Mouse (Mus musculus) B cell, adult 2 months (primary cell): ENCODE data around the gene Uhmk1.
"Not testable (repeated sequence)": the region's sequence is repeated elsewhere in the genome, so short reads cannot be mapped to it uniquely, and the experiment has no call there.

ENCODE experiments used
- DNase-seq, 2 experiments: peaks; one replicate each; pipeline ENCODE4 v3.0.0; 2022

Gene Uhmk1

DNA sequence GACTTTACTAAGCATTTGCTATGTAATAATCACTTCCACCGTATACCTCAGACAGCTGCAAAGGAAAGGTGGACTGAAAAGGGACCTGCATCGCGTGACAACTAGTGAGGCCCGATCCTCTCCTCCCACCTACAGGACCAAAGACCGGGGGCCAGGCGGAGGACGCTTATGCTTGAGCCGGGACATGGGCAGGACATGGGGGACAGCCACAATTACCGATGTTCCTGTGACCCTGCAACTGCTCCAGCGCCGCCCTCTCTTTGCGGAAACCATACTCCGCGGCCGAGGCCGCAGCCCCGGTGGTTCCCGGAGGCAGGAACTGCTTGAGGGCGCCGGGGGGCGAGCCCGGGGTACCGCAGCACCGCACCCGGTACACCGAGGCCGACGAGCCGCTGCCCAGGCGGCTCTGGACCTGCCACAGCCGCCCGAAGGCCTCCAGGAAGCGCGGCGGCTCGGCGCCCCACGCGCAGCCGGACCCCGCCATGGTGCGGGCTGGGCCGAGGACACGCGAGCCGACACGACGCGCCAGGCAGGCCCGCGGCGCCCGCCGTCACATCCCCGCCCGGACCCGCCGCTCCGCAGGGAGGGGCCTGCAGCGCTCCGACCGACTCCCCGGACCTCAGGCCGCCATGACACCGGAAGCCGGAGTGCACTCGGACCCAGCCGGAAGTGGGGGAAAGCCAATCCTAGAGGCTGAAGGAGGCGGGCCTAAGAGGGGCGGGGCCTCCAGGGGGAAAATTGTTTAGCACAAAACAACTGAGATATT is at the start of gene Uhmk1:
Gene Uhmk1, minus strand, starts transcription at position 641 of the 766 bp plus-strand sequence.
- peak; percentile 93 to 94 for DNase-seq

DNA sequence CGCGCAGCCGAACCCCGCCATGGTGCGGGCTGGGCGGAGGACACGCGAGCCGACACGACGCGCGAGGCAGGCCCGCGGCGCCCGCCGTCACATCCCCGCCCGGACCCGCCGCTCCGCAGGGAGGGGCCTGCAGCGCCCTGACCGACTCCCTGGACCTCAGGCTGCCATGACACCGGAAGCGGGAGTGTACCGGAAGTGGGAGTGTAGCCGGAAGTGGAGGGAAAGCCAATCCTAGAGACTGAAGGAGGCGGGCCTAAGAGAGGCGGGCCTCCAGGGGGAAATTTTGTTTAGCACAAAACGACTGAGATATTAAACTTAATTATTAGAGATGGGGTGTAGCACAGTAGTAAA is 40.3 kb upstream of the Uhmk1 start:
- peak; percentile 87 to 89 for DNase-seq

DNA sequence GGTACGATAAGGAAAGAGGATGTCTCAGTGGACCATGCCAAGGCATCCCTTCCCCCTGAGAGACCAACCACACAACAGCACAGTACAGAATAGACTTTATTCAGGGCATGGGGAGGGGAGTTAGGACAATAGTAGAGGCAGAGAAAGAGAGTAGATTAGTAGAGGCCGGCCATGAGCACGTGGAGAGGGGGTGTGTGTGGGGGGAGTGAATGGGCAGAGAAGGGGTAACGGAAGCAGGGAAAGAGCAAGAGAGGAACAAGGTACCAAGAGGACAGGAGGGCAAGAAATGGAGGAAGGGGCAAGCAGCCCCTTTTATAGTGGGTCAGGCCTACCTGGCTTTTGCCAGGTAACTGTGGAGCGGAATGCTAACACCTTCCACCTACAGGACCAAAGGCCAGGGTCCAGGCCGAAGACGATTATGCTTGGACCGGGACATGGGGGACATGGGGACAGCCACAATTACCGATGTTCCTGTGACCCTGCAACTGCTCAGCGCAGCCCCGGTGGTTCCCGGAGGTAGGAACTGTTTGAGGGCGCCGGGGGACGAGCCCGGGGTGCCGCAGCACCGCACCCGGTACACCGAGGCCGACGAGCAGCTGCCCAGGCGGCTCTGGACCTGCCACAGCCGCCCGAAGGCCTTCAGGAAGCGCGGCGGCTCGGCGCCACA is 39.8 kb upstream of the Uhmk1 start:
- no peak for DNase-seq

DNA sequence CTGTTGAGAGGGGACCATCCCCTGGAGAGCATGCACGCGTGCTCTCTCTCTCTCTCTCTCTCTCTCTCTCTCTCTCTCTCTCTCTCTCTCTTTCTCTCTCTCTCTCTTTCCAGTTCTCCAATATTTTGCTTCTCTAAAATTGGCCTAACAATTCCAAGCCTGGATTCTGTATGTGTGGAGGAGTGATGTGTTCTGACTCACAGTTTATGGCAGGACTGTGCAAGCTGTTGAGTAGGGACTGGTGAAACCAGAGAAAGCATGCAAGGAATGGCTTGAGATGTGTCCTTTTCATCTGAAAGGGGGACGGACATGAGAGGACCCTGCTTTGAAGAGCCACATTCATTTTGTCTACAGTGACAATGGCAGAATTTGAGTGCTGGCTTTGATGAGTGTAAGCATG is 29.8 kb upstream of the Uhmk1 start:
- DNase-seq, result no peak

DNA sequence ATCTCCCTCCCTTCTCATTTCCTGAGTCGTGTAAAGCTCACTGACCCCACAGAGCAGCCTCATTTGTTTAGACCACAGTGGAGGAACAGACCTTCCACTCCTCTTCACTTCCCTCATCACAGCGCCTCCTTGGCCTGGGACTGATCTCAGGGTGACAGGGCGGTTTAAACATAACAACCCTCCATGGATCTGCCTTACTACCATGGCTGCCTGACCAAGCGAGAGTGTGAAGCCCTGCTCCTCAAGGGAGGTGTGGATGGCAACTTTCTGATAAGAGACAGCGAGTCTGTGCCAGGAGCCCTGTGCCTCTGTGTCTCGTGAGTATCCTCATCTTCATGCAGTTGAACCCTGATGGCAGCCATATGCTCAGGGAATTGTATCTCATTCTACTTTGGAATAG is 17.5 kb upstream of the Uhmk1 start, which contains the start of gene Sh2d1b2:
Gene Sh2d1b2, plus strand, starts transcription at position 62 of the 400 bp plus-strand sequence.
- DNase-seq, result not testable (repeated sequence)

DNA sequence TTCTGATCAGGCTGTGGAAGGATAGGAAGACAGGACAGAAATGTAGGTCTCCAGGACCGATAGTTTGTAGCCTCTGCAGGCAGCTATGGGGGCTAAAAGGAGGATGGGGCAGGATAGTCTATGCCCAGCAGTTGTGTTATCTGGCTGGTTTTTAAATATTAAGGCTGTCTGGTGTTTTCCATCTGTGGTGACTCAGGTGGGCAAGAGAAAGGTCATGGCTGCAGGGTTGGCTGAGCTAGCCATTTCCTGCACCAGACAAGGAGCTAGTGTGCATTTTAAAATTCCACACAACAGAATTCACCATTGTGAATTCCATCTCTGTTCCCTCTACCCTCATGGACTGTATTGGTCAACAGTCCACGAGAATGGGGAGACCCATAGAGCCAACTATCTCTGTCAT is 8.1 kb upstream of the Uhmk1 start:
- DNase-seq, result no peak

DNA sequence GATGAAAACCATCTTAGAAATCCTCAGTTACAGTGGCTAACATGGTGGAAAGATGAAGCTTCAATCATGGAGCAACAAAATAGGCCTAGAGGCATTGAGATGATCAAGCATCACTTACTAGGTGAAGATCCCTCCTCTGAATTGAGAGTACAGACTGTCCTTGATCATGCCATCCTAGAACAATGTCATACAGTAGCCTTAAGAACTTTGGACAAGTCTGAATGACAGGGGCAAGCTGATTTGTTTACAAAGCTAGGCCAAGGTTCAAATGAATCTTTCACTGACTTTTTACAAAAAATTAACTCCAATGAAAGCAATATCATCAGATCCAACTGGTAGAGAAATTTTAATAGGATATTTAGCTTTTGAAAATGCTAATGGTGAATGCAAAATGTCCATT is 5.2 kb upstream of the Uhmk1 start:
- no peak for DNase-seq

DNA sequence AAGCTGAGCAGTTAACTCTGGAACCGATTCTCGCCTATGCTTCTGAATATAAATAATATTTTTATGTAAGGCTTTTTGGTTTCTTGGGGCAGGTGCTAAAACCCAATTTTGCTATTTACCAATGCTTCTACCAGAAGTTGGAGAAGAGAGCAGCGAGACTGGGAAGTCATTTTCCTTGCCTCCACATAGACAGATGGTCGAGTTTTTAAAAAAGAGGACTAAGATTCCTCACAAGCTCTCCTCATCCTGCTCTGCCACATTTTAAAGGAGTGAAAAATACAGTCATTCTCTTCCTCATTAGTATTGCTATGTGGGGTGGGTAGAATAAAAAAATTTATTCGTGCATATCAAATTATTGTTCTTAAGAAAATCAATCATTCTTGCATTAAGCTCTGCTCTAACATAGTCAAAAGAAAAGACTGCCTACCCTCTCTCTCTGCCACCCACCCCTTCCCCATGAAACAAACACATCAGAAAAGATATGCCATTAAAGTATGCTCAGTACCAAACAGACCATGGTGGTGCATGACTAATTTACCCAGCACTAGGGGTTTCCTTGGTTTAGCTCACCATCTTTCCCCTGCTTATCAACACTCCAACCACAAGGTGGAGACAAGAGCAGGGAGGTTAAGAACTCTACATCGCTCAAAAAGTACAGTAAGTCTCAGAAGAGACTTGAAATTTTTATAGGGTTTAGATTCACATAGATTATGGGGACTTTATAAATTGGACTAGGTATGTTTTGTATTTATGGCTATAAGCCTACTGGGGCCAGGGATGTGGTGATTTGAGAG is 3.1 kb upstream of the Uhmk1 start:
- DNase-seq, result peak; percentile 47 to 56

DNA sequence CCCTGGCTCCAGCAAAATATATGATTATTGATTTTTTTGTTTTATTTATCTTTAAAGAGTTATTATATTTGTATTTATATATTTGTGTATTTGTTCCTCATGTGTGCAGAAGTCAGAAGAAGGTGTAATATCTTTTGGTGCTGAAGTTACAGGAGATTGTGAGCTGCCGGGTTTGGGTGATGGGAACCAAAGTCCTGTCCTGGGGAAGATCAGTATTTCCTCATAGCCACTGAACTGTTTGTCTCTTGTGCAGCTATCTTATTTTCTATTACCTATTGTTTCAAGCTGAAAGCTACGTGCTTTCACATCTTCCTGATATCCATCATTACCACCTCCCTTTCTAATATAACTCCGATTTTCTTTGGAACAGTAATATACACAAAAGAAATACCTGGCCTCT is 393 bp upstream of the Uhmk1 start:
- no peak for DNase-seq

DNA sequence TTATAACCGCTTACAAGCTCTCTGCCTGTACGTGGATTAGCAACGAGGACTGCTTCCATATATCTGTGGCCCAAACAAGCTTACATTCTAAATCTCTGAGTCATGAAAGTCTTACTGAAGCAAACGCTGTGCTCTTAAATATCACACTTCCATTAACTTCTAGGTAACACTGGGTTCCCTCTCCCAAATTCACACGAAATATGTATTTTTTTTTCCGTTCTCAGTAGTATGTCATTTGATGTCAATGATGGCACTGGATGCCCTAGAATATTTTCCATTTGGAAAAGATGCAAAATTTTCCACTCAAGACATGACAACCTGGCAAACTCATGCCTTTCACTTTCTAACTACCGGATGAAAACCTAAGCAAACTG is 827 bp downstream of the Uhmk1 start:
- DNase-seq, result no peak

DNA sequence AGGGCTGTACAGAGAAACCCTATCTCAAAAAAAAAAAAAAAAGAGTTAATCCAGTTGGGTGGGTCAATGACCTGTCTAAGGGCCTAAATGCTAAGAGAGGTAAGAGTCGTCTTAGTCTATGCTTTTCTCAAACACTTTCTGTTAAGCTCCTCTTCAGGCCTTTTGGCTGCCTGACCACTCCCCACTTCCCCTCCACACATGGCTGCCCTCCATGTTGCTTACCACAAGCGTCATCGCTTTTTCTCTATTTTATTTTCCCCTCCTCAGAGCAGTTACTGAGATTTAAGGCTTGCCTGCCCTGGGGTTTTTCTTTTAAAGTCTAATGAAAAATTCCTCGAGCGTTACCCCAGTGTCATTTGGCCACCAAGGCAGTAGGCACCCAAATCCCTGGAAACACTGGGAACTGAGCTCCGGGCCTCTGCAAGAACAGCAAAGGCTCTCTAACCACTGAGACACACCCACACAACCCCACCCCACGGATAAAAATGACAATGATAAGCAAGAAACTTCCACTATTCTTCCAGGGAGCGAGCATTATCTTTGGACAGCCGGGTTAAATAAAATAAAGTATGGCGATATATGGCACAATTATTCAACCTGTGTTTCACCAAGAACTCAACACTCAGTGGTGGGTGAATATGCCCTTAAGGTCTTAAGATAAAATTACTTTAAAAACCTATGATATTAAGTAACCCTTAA is 1.9 kb downstream of the Uhmk1 start:
- peak; percentile 40 to 55 for DNase-seq

DNA sequence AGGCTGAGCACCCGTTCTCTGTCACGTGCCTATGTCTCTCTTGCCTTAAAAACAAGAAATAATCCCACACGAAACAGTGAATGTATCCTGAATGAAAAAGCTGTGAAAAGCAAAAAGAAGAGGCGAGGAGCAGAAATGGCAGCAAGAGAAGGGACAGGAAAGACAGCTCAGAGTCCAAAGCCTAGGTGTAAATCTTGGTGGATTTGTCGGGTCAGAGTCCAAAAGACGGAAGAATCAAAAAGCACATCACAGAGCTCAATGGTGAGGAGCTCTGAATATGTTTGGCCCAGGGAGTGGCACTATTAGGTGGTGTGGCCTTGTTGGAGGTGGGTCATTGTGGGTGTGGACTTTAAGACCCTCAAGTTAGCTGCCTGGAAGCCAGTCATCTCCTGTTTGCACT is 8.8 kb downstream of the Uhmk1 start:
- no peak for DNase-seq

DNA sequence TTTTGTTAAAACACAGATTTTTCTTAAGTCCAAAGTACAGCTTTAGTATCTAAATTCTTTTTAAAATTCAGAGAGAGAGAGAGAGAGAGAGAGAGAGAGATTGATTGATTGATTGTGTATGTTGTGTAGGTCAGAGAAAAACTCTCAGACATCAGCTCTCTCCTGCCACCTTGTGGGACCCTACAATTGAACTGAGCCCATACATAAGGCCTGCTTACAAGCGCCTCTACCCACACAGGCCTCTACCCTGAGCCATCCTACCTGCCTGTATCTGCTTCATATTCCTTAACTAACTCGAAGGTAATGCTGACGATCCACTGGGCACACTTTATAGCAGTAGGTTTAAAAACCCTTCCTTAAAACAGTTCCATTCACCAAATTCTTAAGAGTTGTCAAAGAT is 14.8 kb downstream of the Uhmk1 start:
- DNase-seq, result peak; percentile 51 to 52

DNA sequence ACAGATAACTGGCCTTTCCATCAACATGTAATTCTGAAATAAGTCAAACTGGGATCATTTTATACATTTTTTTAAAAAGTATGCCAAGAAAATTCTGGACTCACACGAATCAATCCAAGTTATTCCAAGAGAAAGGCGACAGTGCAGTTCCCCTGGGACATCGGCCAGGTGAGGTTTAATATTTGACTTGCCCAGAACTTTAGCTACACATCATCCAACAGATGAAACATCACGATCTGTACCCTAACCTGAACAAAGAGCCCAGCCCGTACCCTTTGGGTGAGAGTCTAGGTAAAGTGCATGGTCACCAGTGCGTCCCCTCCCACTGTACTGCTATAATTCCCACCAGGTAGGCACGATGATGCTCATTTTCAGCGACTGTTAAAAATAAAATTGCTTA is 19.0 kb downstream of the Uhmk1 start:
- no peak for DNase-seq

DNA sequence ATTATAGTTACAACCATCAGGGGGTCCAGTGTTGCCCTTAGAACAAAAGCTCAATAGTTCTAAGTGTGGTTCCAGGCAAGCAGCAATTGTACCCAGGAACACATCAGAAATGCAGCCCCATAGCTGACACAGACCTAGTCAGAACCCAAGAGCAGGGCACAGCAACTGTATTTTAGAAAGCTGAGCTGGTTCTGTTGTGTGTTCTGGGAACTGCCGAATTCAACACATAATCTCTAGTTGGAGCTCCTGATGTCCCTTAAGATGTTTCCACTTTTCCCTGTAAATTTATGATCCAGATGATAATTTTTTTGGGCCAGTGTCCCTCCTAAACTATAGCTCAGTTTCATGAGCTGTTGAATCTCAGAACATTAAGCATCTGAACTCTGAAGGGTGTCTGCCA is 23.3 kb downstream of the Uhmk1 start:
- no peak for DNase-seq

DNA sequence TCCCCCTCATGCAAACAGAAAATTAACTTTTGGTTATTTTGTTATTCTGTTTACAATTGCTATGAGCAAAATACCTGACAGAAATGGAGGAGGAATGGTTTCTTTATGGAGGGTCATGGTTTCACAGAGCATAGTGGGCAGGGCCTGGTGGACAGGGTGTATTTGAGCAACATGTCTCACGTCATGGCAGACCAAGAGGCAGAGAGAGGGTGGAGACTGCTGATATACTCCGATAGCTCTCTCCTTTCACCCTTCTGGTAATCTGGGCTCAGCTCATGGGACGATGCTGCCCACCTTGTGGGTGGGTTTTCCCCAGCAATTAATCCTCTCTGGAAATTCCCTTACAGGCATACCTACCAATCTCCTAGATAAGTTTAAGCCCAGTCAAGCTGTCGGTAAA is 25.0 kb downstream of the Uhmk1 start:
- DNase-seq, result no peak

DNA sequence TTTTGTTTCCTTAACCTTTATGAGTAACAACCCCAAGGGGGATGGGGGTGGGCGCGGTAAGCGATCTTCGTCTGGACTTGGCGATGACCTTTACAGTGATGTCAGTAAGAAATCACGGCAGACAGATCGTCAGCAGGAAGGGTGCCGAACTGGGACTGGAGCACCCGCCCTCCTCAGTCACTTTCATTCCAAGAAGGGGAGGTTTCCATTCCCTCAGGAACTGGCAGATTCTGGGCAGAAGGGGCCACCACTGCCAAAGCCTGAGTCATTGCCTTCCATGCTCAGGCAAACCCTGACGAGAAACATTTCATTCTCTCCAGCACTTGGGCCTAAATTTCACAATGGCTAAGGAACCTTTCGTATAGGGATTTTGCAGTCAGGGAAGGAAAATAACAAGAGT is 26.6 kb downstream of the Uhmk1 start:
- DNase-seq, result no peak

DNA sequence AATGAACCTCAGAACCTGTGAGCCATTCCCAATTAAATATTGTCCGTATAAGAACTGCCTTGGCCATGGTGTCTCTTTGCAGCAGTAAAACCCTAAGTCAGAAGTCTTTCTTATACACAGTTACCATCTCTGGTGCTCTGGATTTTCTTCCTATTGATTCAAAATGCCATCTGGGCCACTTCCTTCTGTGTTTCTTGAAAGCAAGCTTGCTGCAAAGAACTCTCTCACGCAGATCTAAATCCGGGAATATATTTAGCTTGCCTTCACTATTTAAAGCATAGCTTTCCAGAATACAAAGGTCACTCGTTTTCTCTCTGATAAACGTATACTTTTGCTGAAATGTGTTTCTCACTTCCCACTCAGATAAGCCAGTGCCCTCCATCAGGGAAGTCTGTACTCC is 28.7 kb downstream of the Uhmk1 start:
- DNase-seq, result no peak

DNA sequence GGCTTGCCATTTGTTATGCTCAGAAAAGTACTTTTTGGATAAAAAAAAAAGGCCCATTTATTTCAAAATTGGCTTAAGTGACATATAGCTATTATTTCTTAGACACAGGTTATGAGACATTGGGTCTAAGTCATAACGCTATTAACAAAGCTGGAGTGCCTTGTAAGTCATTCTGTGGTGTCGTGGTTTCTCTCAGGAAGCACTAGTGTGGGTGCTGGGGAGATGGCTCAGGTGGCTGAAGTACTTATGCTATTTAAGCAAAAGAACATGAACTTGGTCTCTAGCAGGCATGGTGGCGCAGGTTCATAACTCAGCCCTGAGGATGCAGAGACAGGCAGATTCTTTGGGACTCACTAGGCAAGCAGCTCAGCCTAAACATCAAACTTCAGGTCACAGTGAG is 30.1 kb downstream of the Uhmk1 start:
- DNase-seq, result no peak

DNA sequence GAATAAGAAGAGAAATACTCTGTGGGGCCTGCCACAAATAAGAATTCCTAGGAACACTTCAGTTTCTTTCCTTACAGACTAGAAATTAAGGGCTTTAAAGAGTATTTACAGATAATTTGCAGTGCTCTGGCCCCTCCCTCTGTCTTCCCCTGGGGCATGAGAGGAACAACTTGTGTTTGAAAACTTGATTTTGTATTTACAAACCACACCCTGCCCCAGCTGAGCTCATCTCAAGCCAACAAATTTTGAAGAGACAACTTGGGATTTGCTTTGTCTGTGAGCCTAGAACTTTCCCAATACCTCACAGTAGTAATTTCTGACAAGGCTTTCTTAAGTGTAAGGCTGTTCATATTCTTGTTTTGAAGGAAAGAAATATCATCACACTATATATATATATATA is 32.5 kb downstream of the Uhmk1 start:
- no peak for DNase-seq

DNA sequence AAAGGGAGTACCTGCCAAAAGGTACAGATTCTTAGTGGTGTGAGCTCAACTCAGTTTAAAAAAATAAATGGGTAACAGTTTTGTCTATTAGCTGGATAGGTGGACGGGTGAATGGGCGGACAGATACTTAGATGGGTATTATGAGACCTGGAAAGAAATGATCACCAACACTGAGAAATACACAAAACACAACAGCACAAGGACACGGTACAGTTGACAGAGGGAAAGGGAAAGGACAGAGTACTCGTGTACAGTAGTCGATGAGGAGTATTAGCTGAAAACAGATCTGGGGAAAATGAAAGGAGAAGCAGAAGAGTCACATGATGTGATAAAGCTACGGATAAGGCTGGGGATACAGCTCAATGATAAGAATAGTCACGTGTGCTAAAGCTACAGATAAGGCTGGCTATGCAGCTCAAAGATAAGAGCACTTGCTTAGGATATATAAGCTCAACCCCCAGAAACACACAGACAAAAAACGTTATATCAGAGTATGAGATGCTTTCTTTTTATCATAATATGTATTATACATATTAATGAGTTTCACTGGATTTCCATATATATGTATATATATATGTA is 38.4 kb downstream of the Uhmk1 start:
- no peak for DNase-seq

DNA sequence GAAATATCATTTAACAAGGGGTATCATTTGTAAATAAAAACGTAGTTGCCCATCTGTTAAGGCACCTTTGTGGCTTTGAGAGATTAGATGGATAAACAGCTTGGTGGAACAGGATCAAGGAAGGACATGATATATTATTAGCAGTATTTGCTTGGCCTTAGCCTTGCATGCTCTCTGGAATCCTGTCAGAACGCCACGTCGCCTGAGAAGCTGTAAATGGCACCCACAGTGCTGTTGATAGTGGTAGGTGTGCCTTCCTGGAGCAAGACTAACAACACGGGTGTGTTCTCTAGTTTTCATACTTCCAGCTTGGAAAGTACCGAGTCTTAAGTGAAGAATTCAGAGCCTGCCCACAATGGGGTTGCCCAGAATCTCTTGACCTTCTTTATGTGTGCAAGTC is 39.3 kb downstream of the Uhmk1 start:
- DNase-seq, result no peak

DNA sequence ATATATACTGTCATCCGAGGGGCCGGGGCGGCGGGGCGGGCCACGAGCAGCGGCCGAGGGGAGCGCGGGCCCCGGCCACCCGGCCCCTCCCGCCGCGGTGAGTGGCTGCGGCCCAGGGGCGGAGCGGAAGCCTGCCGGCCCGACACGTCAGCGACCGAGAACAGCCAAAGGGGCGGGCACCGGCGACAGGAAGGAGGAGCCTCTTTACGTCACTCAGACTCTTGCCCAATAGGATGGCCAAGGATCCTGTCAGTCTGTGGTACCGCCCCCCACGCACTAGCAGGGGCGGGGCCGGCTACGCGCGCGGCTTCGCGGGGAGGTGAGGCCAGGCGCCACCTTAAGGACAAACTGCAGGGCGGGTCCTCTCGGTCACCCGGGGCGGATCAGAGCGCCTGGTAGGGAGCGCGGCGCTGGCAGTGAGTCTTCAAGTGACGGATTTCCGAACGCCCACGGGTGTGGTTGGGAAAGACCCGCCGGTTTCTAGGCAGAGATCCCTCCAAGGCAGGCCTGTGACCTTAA is 40.3 kb downstream of the Uhmk1 start, which contains the start of gene Uap1:
Gene Uap1, minus strand, starts transcription at position 144 of the 519 bp plus-strand sequence.
- peak; percentile 100 for DNase-seq
